Mouse (Mus musculus): ENCODE data around the gene Lsmem1. TPM values are rescaled to one million over a fixed set of nuclear protein-coding genes. Genes with fewer than 3 reads are reported as not detected.

The Lsmem1 gene
- polyA plus RNA-seq, 1 experiment, result 1.4 TPM

GRCm38 (mm10) chr12:40239161-40239560 lies 39.9 kb upstream of the Lsmem1 start:
- no peaks in the 10 kb centered on the region; the same call in 1 of the 2 replicates for H3K4me1 ChIP-seq (ENCODE audit: control insufficient read depth, insufficient read depth, low read length)

GRCm38 (mm10) chr12:40232231-40232630 lies 32.9 kb upstream of the Lsmem1 start:
- Histone ChIP-seq H3K27ac (ENCODE audit: control insufficient read depth, insufficient read depth, low read depth, low read length, poor library complexity) (no peak overlapping the region), H3K4me3 (replicated peaks; ENCODE audit: control insufficient read depth, low read depth, low read length) (no peak overlapping the region), H3K4me1 (ENCODE audit: control insufficient read depth, insufficient read depth, low read length) (no peaks in the 10 kb centered on the region)
- TF ChIP-seq CTCF (IDR thresholded peaks at IDR 0.05; ENCODE audit: control insufficient read depth, insufficient read depth, low read length) (no peak), POLR2A (IDR thresholded peaks at IDR 0.05; ENCODE audit: borderline replicate concordance, control insufficient read depth, low read depth, low read length) (no peak)
- WGBS, result 69% methylated on average over 1 of the region's 1 CpGs

More at GRCm38 (mm10) chr12:40239161-40239560, 39.9 kb upstream of the Lsmem1 start:
- TF ChIP-seq POLR2A (IDR thresholded peaks at IDR 0.05; ENCODE audit: borderline replicate concordance, control insufficient read depth, low read depth, low read length), result no peak
- TF ChIP-seq CTCF (IDR thresholded peaks at IDR 0.05; ENCODE audit: control insufficient read depth, insufficient read depth, low read length), result no peak
- H3K4me3 ChIP-seq (replicated peaks; ENCODE audit: control insufficient read depth, low read depth, low read length), result no peak overlapping the region
- no peak overlapping the region for H3K27ac ChIP-seq (ENCODE audit: control insufficient read depth, insufficient read depth, low read depth, low read length, poor library complexity)
- WGBS, result 90% methylated on average over 7 of the region's 7 CpGs

GRCm38 (mm10) chr12:40231632-40232031 lies 32.3 kb upstream of the Lsmem1 start:
- TF ChIP-seq CTCF (IDR thresholded peaks at IDR 0.05; ENCODE audit: control insufficient read depth, insufficient read depth, low read length), result no peak
- TF ChIP-seq POLR2A (IDR thresholded peaks at IDR 0.05; ENCODE audit: borderline replicate concordance, control insufficient read depth, low read depth, low read length), result no peak
- 90% methylated on average over 2 of the region's 2 CpGs for WGBS
- Histone ChIP-seq H3K4me1 (ENCODE audit: control insufficient read depth, insufficient read depth, low read length) (no peaks in the 10 kb centered on the region), H3K27ac (ENCODE audit: control insufficient read depth, insufficient read depth, low read depth, low read length, poor library complexity) (no peak overlapping the region), H3K4me3 (replicated peaks; ENCODE audit: control insufficient read depth, low read depth, low read length) (no peak overlapping the region)

- 89% methylated on average over 9 of the region's 9 CpGs for WGBS
- Histone ChIP-seq H3K4me1 (ENCODE audit: control insufficient read depth, insufficient read depth, low read length) (peaks cover 3% of the 10 kb centered on the region; the same call in 1 of the 2 replicates), H3K27ac (ENCODE audit: control insufficient read depth, insufficient read depth, low read depth, low read length, poor library complexity) (no peak overlapping the region), H3K4me3 (replicated peaks; ENCODE audit: control insufficient read depth, low read depth, low read length) (no peak overlapping the region)
- TF ChIP-seq POLR2A (IDR thresholded peaks at IDR 0.05; ENCODE audit: borderline replicate concordance, control insufficient read depth, low read depth, low read length), result no peak
These were observed 25.0 kb upstream of the Lsmem1 start for GRCm38 (mm10) chr12:40224171-40224880.

DNA sequence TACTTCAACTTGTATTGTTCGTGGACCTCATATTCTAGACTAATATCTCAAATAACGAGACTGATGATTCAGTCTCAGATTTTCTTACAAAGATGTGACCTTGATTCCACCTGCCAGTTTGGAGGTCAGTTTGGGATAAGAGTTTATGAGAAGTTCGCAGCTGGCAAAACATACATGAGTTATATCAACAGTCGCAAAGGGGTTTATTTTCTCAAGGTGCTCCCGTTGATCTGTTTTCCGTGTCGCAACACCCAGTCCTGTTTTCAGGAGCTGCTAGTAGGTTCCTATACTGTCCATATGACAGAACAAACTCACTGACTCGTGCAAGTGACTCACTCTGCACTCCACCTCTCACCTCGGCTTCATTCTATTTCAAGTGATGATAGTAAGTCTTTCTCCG lies 24.4 kb upstream of the Lsmem1 start:
- 20% methylated on average over 10 of the region's 10 CpGs for WGBS
- no peak for TF ChIP-seq POLR2A (IDR thresholded peaks at IDR 0.05; ENCODE audit: borderline replicate concordance, control insufficient read depth, low read depth, low read length)
- no peak for TF ChIP-seq CTCF (IDR thresholded peaks at IDR 0.05; ENCODE audit: control insufficient read depth, insufficient read depth, low read length)
- Histone ChIP-seq H3K27ac (ENCODE audit: control insufficient read depth, insufficient read depth, low read depth, low read length, poor library complexity) (peak overlapping the region; percentile 45; the same call in 1 of the 2 replicates), H3K4me3 (replicated peaks; ENCODE audit: control insufficient read depth, low read depth, low read length) (peak overlapping the region; percentile 83), H3K4me1 (ENCODE audit: control insufficient read depth, insufficient read depth, low read length) (peaks cover 3% of the 10 kb centered on the region; the same call in 1 of the 2 replicates)

DNA sequence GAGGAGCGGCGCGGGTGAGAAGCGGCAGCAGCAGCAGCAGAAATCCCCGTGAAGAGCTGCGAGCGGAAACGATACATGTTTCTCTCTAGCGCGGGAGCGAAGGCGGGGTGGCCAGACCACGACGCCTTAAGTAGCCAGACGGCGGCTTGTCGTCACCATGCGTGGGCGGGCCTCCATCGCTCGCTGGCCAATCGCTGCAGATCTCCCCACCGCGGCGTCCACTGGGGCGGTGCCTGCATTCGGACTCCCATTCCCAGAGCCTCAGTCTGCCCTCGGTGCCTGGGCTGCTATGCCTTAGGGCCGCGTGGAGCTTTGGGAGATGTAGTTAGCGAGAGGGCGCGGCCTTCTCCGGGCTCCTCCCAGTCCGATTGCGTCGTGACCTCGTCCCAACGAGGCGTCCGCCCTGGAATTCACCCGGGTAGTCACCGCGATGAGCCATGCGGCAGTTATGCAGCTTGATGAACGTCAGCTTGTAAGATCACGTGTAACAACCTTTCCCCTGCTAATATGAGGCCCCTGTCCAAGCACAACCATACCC lies 23.9 kb upstream of the Lsmem1 start:
- TF ChIP-seq POLR2A (IDR thresholded peaks at IDR 0.05; ENCODE audit: borderline replicate concordance, control insufficient read depth, low read depth, low read length), result peak; percentile 98
- TF ChIP-seq CTCF (IDR thresholded peaks at IDR 0.05; ENCODE audit: control insufficient read depth, insufficient read depth, low read length), result no peak
- H3K4me3 ChIP-seq (replicated peaks; ENCODE audit: control insufficient read depth, low read depth, low read length), result peak overlapping the region; percentile 98
- H3K27ac ChIP-seq (ENCODE audit: control insufficient read depth, insufficient read depth, low read depth, low read length, poor library complexity), result peak overlapping the region; percentile 90
- WGBS, result 0% methylated on average over 46 of the region's 47 CpGs
- H3K4me1 ChIP-seq (ENCODE audit: control insufficient read depth, insufficient read depth, low read length), result peaks cover 3% of the 10 kb centered on the region; the same call in 1 of the 2 replicates

- WGBS, result under 1% methylated on average over 81 of the region's 81 CpGs
- Histone ChIP-seq H3K4me1 (ENCODE audit: control insufficient read depth, insufficient read depth, low read length) (peaks cover 3% of the 10 kb centered on the region; the same call in 1 of the 2 replicates), H3K27ac (ENCODE audit: control insufficient read depth, insufficient read depth, low read depth, low read length, poor library complexity) (peak overlapping the region; percentile 90), H3K4me3 (replicated peaks; ENCODE audit: control insufficient read depth, low read depth, low read length) (peak overlapping the region; percentile 98)
- peak; percentile 27; the same call in 1 of the 2 replicates for TF ChIP-seq POLR2A (IDR thresholded peaks at IDR 0.05; ENCODE audit: borderline replicate concordance, control insufficient read depth, low read depth, low read length)
- no peak for TF ChIP-seq CTCF (IDR thresholded peaks at IDR 0.05; ENCODE audit: control insufficient read depth, insufficient read depth, low read length)
These were observed 23.2 kb upstream of the Lsmem1 start for GRCm38 (mm10) chr12:40222251-40223081.

- no peak for TF ChIP-seq CTCF (IDR thresholded peaks at IDR 0.05; ENCODE audit: control insufficient read depth, insufficient read depth, low read length)
- no peak for TF ChIP-seq POLR2A (IDR thresholded peaks at IDR 0.05; ENCODE audit: borderline replicate concordance, control insufficient read depth, low read depth, low read length)
- 2% methylated on average over 5 of the region's 5 CpGs for WGBS
- Histone ChIP-seq H3K27ac (ENCODE audit: control insufficient read depth, insufficient read depth, low read depth, low read length, poor library complexity) (no peak overlapping the region), H3K4me1 (ENCODE audit: control insufficient read depth, insufficient read depth, low read length) (peaks cover 3% of the 10 kb centered on the region; the same call in 1 of the 2 replicates), H3K4me3 (replicated peaks; ENCODE audit: control insufficient read depth, low read depth, low read length) (peak overlapping the region; percentile 98)
These were observed 22.3 kb upstream of the Lsmem1 start for GRCm38 (mm10) chr12:40221611-40222010.
